Mouse (Mus musculus): ENCODE results near the gene 4930523C07Rik.

DNA sequence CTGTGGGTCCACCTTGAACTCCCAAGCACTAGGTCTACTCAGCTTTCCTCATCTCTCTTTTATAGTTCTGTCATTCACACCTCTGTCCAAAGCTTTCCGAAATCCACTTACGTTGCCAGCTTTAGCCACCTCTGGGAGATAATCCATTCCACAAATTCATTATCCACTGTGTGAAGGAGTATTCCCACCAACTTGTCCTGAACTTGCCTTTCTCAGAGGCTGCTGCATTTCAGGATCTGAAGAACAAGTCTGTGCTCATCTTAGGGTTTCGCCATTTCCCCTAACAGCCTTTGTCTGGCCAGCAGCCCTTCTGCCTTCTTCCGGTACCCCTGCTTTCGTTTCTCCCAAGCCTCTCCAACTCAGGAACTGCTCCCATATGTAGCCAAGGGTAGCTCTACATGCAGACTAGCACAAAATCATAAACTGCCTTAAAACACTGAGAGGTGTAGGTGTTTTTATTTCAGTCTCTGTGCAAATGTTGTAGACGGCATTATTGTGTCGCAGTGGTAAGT, 2.9 kb upstream of the 4930523C07Rik start:
- TF ChIP-seq CTCF (IDR thresholded peaks at IDR 0.05; ENCODE audit: extremely low read depth, insufficient read depth, low read length) (no peak), POLR2A (IDR thresholded peaks at IDR 0.05; ENCODE audit: extremely low read depth, insufficient read depth, low read length) (no peak)
